Mouse (Mus musculus): ENCODE data around the gene Hoxb9. TPM values are rescaled to one million over a fixed set of nuclear protein-coding genes. Genes with fewer than 3 reads are reported as not detected.

The Hoxb9 gene
- polyA plus RNA-seq, 1 experiment, result 0.77 TPM

DNA sequence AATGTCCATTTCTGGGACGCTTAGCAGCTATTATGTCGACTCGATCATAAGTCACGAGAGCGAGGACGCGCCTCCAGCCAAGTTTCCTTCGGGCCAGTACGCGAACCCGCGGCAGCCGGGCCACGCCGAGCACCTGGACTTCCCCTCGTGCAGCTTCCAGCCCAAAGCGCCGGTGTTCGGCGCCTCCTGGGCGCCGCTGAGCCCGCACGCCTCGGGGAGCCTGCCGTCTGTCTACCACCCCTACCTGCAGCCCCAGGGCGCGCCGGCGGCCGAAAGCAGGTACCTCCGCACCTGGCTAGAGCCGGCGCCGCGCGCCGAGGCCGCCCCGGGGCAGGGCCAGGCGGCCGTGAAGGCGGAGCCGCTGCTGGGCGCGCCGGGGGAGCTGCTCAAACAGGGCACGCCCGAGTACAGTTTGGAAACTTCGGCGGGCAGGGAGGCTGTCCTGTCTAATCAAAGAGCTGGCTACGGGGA is 319 bp downstream of the Hoxb9 start:
- Histone ChIP-seq H3K4me1 (ENCODE audit: control insufficient read depth, insufficient read depth, low read length) (no peaks in the 10 kb centered on the region), H3K27ac (ENCODE audit: control insufficient read depth, insufficient read depth, low read depth, low read length, poor library complexity) (no peak overlapping the region), H3K4me3 (replicated peaks; ENCODE audit: control insufficient read depth, low read depth, low read length) (no peak overlapping the region)
- under 1% methylated on average over 52 of the region's 52 CpGs for WGBS
- TF ChIP-seq POLR2A (IDR thresholded peaks at IDR 0.05; ENCODE audit: borderline replicate concordance, control insufficient read depth, low read depth, low read length), result no peak
- TF ChIP-seq CTCF (IDR thresholded peaks at IDR 0.05; ENCODE audit: control insufficient read depth, insufficient read depth, low read length), result no peak

DNA sequence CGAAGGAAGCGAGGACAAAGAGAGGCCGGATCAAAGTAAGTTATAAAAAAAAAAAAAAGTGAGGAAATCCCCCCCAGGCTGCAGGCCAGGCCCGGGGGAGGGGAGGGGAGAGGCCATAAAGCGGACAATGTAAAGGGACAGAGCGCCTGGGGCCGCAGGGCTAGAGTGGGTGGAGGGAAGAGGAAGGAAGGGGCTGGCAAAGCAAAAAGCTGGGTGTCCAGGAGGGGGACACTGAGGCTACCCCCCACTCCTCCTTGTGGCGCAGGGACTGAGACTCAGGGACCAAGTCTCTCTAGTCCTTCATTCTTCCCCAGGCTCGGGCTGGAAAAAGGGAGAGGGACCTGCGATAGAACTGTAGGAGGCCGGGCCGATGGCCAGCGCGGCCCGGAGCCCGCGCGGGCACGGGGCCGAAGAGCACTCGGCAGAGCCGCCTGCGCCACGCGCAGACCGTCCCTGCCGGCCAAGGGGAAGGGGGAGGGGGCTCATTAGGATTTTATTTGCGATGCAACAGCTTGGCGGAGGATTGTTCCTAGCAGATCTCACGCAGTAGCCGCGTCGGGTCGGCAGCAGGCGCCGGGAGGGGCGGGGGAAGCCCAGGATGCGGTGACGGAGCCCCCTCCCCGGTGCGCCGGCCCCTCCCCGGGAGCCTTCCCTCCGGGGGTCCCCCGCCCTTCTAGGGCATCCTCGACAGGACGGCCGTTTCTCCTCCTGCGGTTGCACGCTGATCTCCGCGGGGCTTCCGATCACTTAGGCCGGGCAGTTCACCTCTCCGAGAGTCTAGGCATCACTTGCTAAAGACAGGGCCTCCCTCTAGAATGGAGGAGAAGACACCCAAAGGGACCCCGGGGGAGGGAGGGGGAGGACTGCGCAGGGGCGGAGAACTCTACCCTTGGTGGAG is 1.0 kb downstream of the Hoxb9 start:
- TF ChIP-seq POLR2A (IDR thresholded peaks at IDR 0.05; ENCODE audit: borderline replicate concordance, control insufficient read depth, low read depth, low read length) (no peak), CTCF (IDR thresholded peaks at IDR 0.05; ENCODE audit: control insufficient read depth, insufficient read depth, low read length) (no peak)
- H3K4me1 ChIP-seq (ENCODE audit: control insufficient read depth, insufficient read depth, low read length), result no peaks in the 10 kb centered on the region
- no peak overlapping the region for H3K27ac ChIP-seq (ENCODE audit: control insufficient read depth, insufficient read depth, low read depth, low read length, poor library complexity)
- 3% methylated on average over 58 of the region's 58 CpGs for WGBS
- H3K4me3 ChIP-seq (replicated peaks; ENCODE audit: control insufficient read depth, low read depth, low read length), result no peak overlapping the region

DNA sequence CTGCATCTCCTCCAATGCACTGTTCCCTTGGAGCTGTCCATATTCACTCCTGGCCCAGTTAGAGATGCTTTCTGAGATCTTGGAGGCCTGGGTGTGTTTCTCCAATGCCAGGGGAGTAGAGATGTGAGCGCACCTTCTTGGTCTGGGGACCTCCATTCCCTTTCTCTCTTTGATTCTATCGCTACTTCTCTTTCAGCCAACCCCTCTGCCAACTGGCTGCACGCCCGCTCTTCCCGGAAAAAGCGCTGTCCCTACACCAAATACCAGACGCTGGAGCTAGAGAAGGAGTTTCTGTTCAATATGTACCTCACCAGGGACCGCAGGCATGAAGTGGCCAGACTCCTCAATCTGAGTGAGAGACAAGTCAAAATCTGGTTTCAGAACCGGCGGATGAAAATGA is 3.2 kb downstream of the Hoxb9 start:
- Histone ChIP-seq H3K4me3 (replicated peaks; ENCODE audit: control insufficient read depth, low read depth, low read length) (no peak overlapping the region), H3K27ac (ENCODE audit: control insufficient read depth, insufficient read depth, low read depth, low read length, poor library complexity) (no peak overlapping the region), H3K4me1 (ENCODE audit: control insufficient read depth, insufficient read depth, low read length) (no peaks in the 10 kb centered on the region)
- 65% methylated on average over 10 of the region's 10 CpGs for WGBS
- no peak for TF ChIP-seq CTCF (IDR thresholded peaks at IDR 0.05; ENCODE audit: control insufficient read depth, insufficient read depth, low read length)
- TF ChIP-seq POLR2A (IDR thresholded peaks at IDR 0.05; ENCODE audit: borderline replicate concordance, control insufficient read depth, low read depth, low read length), result no peak

- Histone ChIP-seq H3K27ac (ENCODE audit: control insufficient read depth, insufficient read depth, low read depth, low read length, poor library complexity) (no peak overlapping the region), H3K4me1 (ENCODE audit: control insufficient read depth, insufficient read depth, low read length) (no peaks in the 10 kb centered on the region), H3K4me3 (replicated peaks; ENCODE audit: control insufficient read depth, low read depth, low read length) (no peak overlapping the region)
- no peak for TF ChIP-seq POLR2A (IDR thresholded peaks at IDR 0.05; ENCODE audit: borderline replicate concordance, control insufficient read depth, low read depth, low read length)
- TF ChIP-seq CTCF (IDR thresholded peaks at IDR 0.05; ENCODE audit: control insufficient read depth, insufficient read depth, low read length), result no peak
- 33% methylated on average over 4 of the region's 4 CpGs for WGBS
These were observed 4.6 kb downstream of the Hoxb9 start for GRCm38 (mm10) chr11:96275896-96276295.

DNA sequence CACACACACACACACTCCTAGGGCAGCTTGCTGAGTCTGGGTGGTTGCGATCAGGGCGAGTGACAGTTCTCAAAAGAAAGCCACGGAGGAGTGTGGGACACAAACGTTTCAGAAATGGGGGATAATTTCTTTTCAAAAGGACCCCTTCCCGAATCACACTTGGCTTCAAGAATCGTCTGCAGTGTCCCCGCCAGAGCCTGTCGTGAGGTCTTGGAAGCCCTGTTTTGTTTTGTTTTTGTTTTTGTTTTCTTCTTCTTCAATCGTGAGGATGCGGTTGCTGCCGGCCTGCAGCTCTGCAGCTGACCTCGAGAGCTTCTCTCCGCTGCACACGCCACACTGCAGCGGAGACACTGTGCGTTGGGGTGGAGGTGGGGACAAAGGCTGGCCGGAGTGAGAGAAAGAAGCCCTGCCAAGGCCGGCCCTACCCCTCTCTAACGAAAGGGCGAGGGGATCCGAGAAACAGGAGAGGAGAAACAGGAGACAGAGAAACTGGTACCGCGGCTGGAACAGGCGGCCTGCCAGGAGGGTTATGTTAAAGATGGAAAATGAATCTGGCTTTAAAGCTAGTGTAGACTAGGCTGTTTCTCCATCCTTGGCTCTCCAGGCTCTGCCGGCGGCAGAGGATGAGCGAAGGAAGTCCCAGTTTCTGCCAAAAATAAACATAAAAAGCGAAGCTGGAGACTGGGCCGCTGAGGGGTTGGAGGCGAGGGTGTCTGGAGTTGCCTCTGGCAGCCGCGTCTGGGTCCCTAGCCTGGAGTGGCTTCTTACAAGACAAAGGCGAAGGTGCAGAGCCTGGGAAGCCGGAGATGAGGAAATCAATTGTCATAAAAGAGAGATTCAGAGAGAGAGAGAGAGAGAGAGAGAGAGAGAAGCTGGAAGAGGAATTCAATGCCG is 6.1 kb downstream of the Hoxb9 start:
- Histone ChIP-seq H3K27ac (ENCODE audit: control insufficient read depth, insufficient read depth, low read depth, low read length, poor library complexity) (no peak overlapping the region), H3K4me1 (ENCODE audit: control insufficient read depth, insufficient read depth, low read length) (no peaks in the 10 kb centered on the region), H3K4me3 (replicated peaks; ENCODE audit: control insufficient read depth, low read depth, low read length) (no peak overlapping the region)
- TF ChIP-seq CTCF (IDR thresholded peaks at IDR 0.05; ENCODE audit: control insufficient read depth, insufficient read depth, low read length) (no peak), POLR2A (IDR thresholded peaks at IDR 0.05; ENCODE audit: borderline replicate concordance, control insufficient read depth, low read depth, low read length) (no peak)
- WGBS, result 5% methylated on average over 35 of the region's 35 CpGs

DNA sequence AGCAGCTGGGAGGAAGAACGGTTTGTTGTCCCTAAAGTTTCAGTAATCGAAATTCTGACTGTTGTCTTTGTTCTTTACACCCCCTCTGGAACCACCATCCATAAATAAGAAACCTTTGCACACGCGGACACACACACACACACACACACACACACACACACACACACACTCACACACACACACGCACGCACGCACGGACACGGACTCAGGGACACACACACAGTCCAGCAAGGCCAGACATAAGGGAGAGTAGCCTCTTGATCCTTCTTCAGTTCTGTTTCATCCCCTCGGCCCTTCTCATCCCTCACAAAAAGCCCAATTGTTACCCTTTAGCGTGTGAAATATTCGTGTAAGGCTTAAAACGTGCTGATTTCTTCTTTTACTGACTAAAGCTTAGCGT is 7.1 kb downstream of the Hoxb9 start:
- no peak overlapping the region for H3K27ac ChIP-seq (ENCODE audit: control insufficient read depth, insufficient read depth, low read depth, low read length, poor library complexity)
- H3K4me1 ChIP-seq (ENCODE audit: control insufficient read depth, insufficient read depth, low read length), result no peaks in the 10 kb centered on the region
- WGBS, result 12% methylated on average over 14 of the region's 14 CpGs
- TF ChIP-seq POLR2A (IDR thresholded peaks at IDR 0.05; ENCODE audit: borderline replicate concordance, control insufficient read depth, low read depth, low read length) (no peak), CTCF (IDR thresholded peaks at IDR 0.05; ENCODE audit: control insufficient read depth, insufficient read depth, low read length) (no peak)
- no peak overlapping the region for H3K4me3 ChIP-seq (replicated peaks; ENCODE audit: control insufficient read depth, low read depth, low read length)

GRCm38 (mm10) chr11:96278773-96279172 is 7.5 kb downstream of the Hoxb9 start:
- no peak for TF ChIP-seq POLR2A (IDR thresholded peaks at IDR 0.05; ENCODE audit: borderline replicate concordance, control insufficient read depth, low read depth, low read length)
- TF ChIP-seq CTCF (IDR thresholded peaks at IDR 0.05; ENCODE audit: control insufficient read depth, insufficient read depth, low read length), result peak; percentile 67
- H3K4me1 ChIP-seq (ENCODE audit: control insufficient read depth, insufficient read depth, low read length), result no peaks in the 10 kb centered on the region
- under 1% methylated on average over 9 of the region's 9 CpGs for WGBS
- no peak overlapping the region for H3K27ac ChIP-seq (ENCODE audit: control insufficient read depth, insufficient read depth, low read depth, low read length, poor library complexity)
- no peak overlapping the region for H3K4me3 ChIP-seq (replicated peaks; ENCODE audit: control insufficient read depth, low read depth, low read length)
